Mouse (Mus musculus) hindbrain, embryonic 14.5 days (tissue): ENCODE results near the gene Rdh1. TPM values are rescaled to one million over a fixed set of nuclear protein-coding genes. Genes with fewer than 3 reads are reported as not detected.

Source experiments
- ATAC-seq: fragments of 200-750 bp; cut with Nextera tagmentation; 2 replicates; pipeline ENCODE4 v1.8.0; 2017; ENCODE audit warnings: moderate number of reproducible peaks, mild to moderate bottlenecking, moderate TSS enrichment, moderate library complexity; ENCODE audit not compliant: low FRiP score
- DNase-seq: peaks from one replicate; pipeline ENCODE4 v3.0.0-alpha.2; 2015; ENCODE audit warnings: low spot score
- H3K27ac ChIP-seq: fragments of 300-500 bp; sonication (generic); 2 replicates; pipeline ENCODE4 v1.5.1; 2014; ENCODE audit warnings: mild to moderate bottlenecking, moderate library complexity
- H3K27me3 ChIP-seq: fragments of 300-500 bp; sonication (generic); 2 replicates; pipeline ENCODE4 v1.6.1; 2014; ENCODE audit warnings: mild to moderate bottlenecking, low read length, mixed read lengths; ENCODE audit not compliant: control insufficient read depth, insufficient read depth
- H3K36me3 ChIP-seq: fragments of 300-500 bp; sonication (generic); replicated peaks from 2 replicates; pipeline ENCODE4 v1.6.1; 2014; ENCODE audit not compliant: control insufficient read depth, insufficient read depth
- H3K4me1 ChIP-seq: fragments of 300-500 bp; sonication (generic); replicated peaks from 2 replicates; pipeline ENCODE4 v1.6.1; 2014; ENCODE audit warnings: antibody characterized with exemption, low read length, mixed read lengths; ENCODE audit not compliant: control insufficient read depth, insufficient read depth
- H3K4me2 ChIP-seq: fragments of 300-500 bp; sonication (generic); replicated peaks from 2 replicates; pipeline ENCODE4 v1.6.1; 2014; ENCODE audit warnings: mild to moderate bottlenecking, moderate library complexity
- H3K4me3 ChIP-seq: fragments of 300-500 bp; sonication (generic); replicated peaks from 2 replicates; pipeline ENCODE4 v1.5.1; 2014; ENCODE audit warnings: mild to moderate bottlenecking, low read length
- H3K9ac ChIP-seq: fragments of 300-500 bp; sonication (generic); 2 replicates; pipeline ENCODE4 v1.6.1; 2014
- H3K9me3 ChIP-seq: fragments of 300-500 bp; sonication (generic); 2 replicates; pipeline ENCODE4 v1.6.1; 2016; ENCODE audit warnings: low read length; ENCODE audit not compliant: control insufficient read depth
- WGBS: fragments of 180-500 bp; shearing (Covaris S2); extraction: QIAGEN DNeasy Blood & Tissue Kit; methylation state at CpG from one replicate; pipeline ENCODE4 v1.1.7; 2014; 5-methylcytosine and 5-hydroxymethylcytosine counted together
- polyA plus RNA-seq: library from polyadenylated mRNA; unstranded; fragments of >200 nt; fragmentation: Nextera tagmentation; extraction: Ambion mirVana; gene quantifications from 2 replicates; pipeline ENCODE4 v1.2.1, GENCODE M21; 2014

Gene Rdh1
- 0.05 TPM in 1 of 2 replicates, not detected in the other for polyA plus RNA-seq

GRCm38 (mm10) chr10:127759181-127760110 lies at the start of gene Rdh1, which contains the start of gene Rdh16f1:
Gene Rdh1 (plus strand): TSS chr10:127759721.
Gene Rdh16f1 (plus strand): TSS chr10:127759787.
- no peak for DNase-seq
- WGBS, result 80% methylated on average over 9 of the region's 9 CpGs

GRCm38 (mm10) chr10:127710331-127710730 lies 49.2 kb upstream of the Rdh1 start:
- 88% methylated on average over 13 of the region's 13 CpGs for WGBS
- H3K4me2 ChIP-seq, result no peak overlapping the region
- DNase-seq, result no peak
- no peaks in the 10 kb centered on the region for H3K9me3 ChIP-seq
- no peak overlapping the region for H3K27ac ChIP-seq
- no peaks in the 10 kb centered on the region for H3K4me1 ChIP-seq
- H3K4me3 ChIP-seq, result no peak overlapping the region
- no peak overlapping the region for H3K9ac ChIP-seq
- H3K36me3 ChIP-seq, result no peaks in the 10 kb centered on the region
- no peaks in the 10 kb centered on the region for H3K27me3 ChIP-seq
- ATAC-seq, result no peak

More at GRCm38 (mm10) chr10:127759181-127760110, at the start of gene Rdh1, which contains the start of gene Rdh16f1:
- ATAC-seq, result no peak
- Histone ChIP-seq H3K4me3 (no peak within 1 kb of the TSS), H3K4me1 (no peaks in the 10 kb centered on the region), H3K36me3 (no peaks in the 10 kb centered on the region), H3K27me3 (no peaks in the 10 kb centered on the region), H3K9me3 (no peaks in the 10 kb centered on the region), H3K4me2 (no peak within 1 kb of the TSS), H3K27ac (no peak within 1 kb of the TSS), H3K9ac (no peak within 1 kb of the TSS)

- H3K27ac ChIP-seq, result no peak overlapping the region
- H3K9ac ChIP-seq, result no peak overlapping the region
- H3K4me2 ChIP-seq, result no peak overlapping the region
- H3K9me3 ChIP-seq, result no peaks in the 10 kb centered on the region
- 76% methylated on average over 6 of the region's 6 CpGs for WGBS
- no peak for ATAC-seq
- no peaks in the 10 kb centered on the region for H3K36me3 ChIP-seq
- no peaks in the 10 kb centered on the region for H3K4me1 ChIP-seq
- no peak for DNase-seq
- no peaks in the 10 kb centered on the region for H3K27me3 ChIP-seq
- no peak overlapping the region for H3K4me3 ChIP-seq
Measured at GRCm38 (mm10) chr10:127712736-127713135, 46.8 kb upstream of the Rdh1 start.

- ATAC-seq, result peak; percentile 56; the same call in 1 of the 2 replicates
- H3K27ac ChIP-seq, result no peak overlapping the region
- 19% methylated on average over 20 of the region's 20 CpGs for whole genome bisulfite sequencing
Measured at GRCm38 (mm10) chr10:127721671-127722418, 37.7 kb upstream of the Rdh1 start.

DNA sequence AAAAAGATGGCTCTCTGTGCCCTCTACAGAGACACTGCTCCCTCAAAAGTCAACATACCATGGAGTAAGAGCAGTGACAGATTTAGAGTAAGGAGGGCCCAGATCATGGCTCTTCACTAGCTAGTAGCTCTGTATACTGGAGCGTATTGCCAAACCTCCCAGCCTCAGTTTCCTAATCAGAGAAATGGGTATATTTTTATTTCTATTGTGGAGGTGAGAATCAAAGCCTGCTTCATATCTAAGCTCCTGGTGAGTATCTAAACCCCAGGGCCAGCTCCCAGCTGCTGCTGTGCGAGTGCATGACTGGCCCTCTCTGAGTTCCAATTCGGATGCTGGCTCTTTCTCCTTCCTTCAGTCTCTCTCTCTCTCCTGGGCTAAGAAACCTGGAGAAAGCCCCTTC lies 35.3 kb upstream of the Rdh1 start, which contains the start of gene Tac2:
Gene Tac2, plus strand, starts transcription at position 301 of the 400 bp plus-strand sequence.
- H3K9me3 ChIP-seq, result no peaks in the 10 kb centered on the region
- no peak within 1 kb of the TSS for H3K9ac ChIP-seq
- no peak for DNase-seq
- no peak within 1 kb of the TSS for H3K4me3 ChIP-seq
- peaks cover 15% of the 10 kb centered on the region for H3K4me1 ChIP-seq
- WGBS, result 81% methylated on average over 3 of the region's 3 CpGs
- no peak for ATAC-seq
- no peak within 1 kb of the TSS for H3K27ac ChIP-seq
- H3K4me2 ChIP-seq, result no peak within 1 kb of the TSS
- no peaks in the 10 kb centered on the region for H3K27me3 ChIP-seq
- H3K36me3 ChIP-seq, result no peaks in the 10 kb centered on the region

More at GRCm38 (mm10) chr10:127721671-127722418, 37.7 kb upstream of the Rdh1 start:
- Histone ChIP-seq H3K27me3 (no peaks in the 10 kb centered on the region), H3K9ac (peak overlapping the region; percentile 12; the same call in 1 of the 2 replicates), H3K4me3 (no peak overlapping the region), H3K36me3 (no peaks in the 10 kb centered on the region), H3K4me1 (peaks cover 15% of the 10 kb centered on the region), H3K9me3 (no peaks in the 10 kb centered on the region), H3K4me2 (peak overlapping the region; percentile 38)
- DNase-seq, result no peak

- no peak overlapping the region for H3K27ac ChIP-seq
- H3K9ac ChIP-seq, result no peak overlapping the region
- WGBS, result 88% methylated on average over 4 of the region's 4 CpGs
- H3K4me1 ChIP-seq, result peaks cover 15% of the 10 kb centered on the region
- ATAC-seq (no peak), DNase-seq (no peak)
- no peaks in the 10 kb centered on the region for H3K27me3 ChIP-seq
- H3K9me3 ChIP-seq, result no peaks in the 10 kb centered on the region
- no peak overlapping the region for H3K4me3 ChIP-seq
- H3K4me2 ChIP-seq, result no peak overlapping the region
- H3K36me3 ChIP-seq, result no peaks in the 10 kb centered on the region
Measured at GRCm38 (mm10) chr10:127725136-127725535, 34.4 kb upstream of the Rdh1 start.

DNA sequence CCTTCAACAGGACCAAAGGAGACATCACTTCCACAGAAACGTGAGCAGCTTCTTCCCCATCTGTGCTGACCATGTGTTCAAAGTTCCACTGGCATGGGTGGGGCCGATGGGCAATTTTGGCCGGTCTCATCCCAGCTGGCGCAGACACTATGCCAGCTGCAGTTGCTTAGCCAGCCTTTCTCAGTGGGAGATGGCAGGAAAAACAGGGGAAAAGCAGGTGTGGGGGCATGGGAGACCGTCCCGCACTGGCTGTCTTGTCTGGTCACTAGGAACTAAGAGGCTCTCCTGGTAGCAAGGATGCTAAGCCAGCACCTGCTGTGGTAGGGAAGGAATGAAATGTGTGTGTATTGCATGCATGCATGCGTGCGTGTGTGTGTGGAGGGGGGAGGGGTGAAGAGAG lies 31.1 kb upstream of the Rdh1 start:
- Histone ChIP-seq H3K27ac (no peak overlapping the region), H3K4me2 (no peak overlapping the region), H3K4me1 (0 out of 2 replicates have a peak, but pooled peaks cover 4% of the 10 kb centered on the region), H3K9ac (no peak overlapping the region), H3K36me3 (no peaks in the 10 kb centered on the region), H3K4me3 (no peak overlapping the region), H3K9me3 (no peaks in the 10 kb centered on the region), H3K27me3 (no peaks in the 10 kb centered on the region)
- ATAC-seq, result no peak; the same call in 1 of the 2 replicates
- WGBS, result 71% methylated on average over 8 of the region's 8 CpGs
- DNase-seq, result no peak

DNA sequence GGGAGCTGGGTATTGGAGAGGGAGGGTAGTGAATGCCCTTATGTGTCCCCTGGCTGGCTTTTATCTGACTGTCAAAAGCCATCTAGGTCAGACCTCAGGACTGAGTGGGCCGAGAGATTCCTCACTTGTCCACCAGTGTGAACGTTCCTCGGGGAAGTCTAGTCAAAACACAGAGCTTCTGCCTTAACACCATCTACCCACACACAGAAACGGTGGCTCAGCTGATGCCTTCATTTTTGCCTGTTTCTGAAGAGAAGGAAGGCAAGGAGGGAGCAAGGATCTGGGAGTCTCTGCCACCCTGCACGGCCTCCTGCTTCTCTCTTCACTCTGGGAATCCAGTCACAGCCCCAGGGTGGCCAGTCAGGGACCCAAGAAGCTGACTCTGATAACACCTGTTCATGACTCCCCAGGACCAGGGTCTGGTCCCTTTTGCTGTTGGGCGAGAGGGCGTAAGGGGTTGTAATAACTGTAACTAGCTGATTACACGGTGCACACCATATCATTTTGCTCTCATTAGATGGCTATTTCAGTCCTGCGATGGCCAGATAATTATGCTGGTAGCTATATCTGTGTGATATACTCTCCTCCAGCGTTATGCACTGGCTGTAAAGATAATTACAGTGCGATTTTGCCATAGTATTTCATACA lies 29.1 kb upstream of the Rdh1 start:
- Histone ChIP-seq H3K27me3 (no peaks in the 10 kb centered on the region), H3K27ac (no peak overlapping the region), H3K36me3 (no peaks in the 10 kb centered on the region), H3K4me3 (no peak overlapping the region), H3K4me2 (no peak overlapping the region), H3K4me1 (0 out of 2 replicates have a peak, but pooled peaks cover 4% of the 10 kb centered on the region), H3K9ac (no peak overlapping the region), H3K9me3 (no peaks in the 10 kb centered on the region)
- no peak for DNase-seq
- 57% methylated on average over 11 of the region's 11 CpGs for WGBS
- ATAC-seq, result no peak
